Mouse (Mus musculus) kidney, postnatal 4 days (tissue): ENCODE measurements around the gene Kcng3.
A peak's percentile ranks its signal among the peaks of the same experiment; 100 is the strongest.

ENCODE experiments used
- DNase-seq, 2 experiments: peaks; one replicate each; pipeline ENCODE4 v3.0.0; 2021; ENCODE audit warnings: mixed read lengths in 2 of 2

Gene Kcng3

DNA sequence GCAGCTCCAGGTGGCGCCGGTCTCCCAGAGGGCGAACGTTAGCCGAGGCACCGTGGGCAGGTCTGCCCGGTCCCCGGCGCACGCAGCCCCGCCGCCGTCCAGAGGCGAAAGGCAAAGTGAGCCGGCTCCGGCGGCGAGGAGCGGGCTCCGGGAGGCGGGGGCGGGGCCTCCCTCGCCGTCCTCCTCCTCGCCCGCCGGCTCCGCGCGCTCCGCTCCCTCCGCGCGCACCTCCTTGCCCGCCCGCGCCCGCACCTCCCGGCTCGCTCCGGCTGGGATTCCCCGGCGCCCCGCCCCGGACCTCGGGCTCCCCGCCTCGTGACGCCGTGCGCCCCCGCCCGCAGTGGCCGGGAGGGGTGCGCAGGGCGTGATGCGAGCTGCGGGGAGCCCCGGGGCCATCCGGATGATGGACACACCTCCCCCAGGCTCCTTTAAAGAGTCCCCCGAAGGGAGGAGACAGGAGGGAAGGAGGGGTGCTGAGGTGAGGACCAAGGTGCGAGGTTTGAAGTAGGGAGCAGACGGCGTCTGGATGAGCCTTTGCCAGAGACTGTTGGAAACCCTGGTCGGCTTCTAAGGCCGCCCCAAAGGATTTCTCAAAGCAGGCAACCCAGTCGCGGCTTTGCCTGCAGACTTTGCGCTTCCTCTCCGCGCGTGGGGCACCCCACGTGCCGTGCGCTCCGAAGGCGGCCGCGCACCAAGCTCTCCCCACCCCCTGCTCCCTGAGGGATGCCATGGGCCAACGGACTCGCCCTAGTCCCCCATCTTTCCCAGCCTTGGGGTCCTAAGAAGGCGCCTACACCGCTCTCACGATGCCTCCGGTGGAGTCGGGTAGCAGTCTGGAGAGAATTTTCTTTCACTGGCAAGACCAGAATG lies at the start of gene Kcng3:
Kcng3 (minus strand) TSS at position 113 of the 870 bp plus-strand sequence.
- peak; percentile 43 to 65 for DNase-seq

- DNase-seq = no peak
Observed at GRCm38 (mm10) chr17:83677370-83677769, 45.7 kb upstream of the Kcng3 start.

- DNase-seq = no peak
Observed at GRCm38 (mm10) chr17:83672685-83673084, 41.0 kb upstream of the Kcng3 start.

GRCm38 (mm10) chr17:83667934-83668690 lies 36.4 kb upstream of the Kcng3 start:
- no peak for DNase-seq

DNA sequence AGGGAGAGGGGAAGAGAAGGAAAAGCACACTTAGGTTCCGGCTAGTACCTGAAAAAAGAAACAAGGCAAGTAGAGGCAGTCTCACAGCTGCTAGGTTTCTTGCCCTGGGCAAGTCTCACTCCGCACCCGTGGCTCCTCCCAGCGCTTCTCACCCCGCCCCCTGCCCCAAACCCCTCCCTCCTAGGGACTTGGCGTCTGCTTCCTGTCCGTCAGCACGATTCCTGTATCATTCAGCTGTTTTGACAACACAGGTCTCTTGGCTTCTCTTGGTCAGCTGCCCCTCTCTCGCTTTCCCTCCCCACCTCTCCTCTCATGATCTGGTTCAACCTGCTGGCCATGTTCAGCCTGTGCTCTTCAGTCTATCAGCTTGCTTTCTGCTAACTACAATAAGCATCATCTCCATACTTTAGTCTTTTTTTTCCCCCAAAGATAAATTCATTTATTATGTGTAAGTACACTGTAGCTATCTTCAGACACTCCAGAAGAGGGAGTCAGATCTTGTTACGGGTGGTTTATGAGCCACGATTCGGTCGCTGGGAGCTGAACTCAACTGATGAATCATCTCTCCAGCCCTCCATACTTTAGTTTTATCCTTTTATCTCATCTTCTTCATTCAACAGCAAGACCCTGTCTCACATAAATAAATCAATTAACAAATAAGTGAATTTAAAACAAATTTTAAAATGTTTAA lies 35.0 kb upstream of the Kcng3 start:
- peak in 1 of 2 experiments; percentile 20 for DNase-seq

DNA sequence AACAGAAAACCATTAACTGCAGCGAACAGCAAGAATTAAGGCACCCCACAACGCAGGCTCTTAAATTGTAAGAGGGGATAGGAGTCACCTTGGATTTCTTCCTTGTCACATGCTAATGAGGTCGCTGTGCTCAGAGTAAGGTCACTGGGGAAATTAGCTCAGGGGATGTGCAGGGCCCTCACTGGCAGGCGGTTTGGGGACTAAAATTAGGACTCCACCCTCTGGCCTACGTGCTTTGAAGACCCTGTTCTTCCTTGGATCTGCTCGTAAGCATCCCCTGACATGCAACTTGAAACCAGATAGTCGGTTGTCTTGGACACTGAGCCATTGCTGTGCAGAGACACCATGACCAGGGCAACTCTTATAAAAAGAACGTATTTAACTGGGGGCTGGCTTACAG lies 33.1 kb upstream of the Kcng3 start:
- DNase-seq = no peak

- no peak for DNase-seq
Observed at GRCm38 (mm10) chr17:83658943-83659342, 27.2 kb upstream of the Kcng3 start.

GRCm38 (mm10) chr17:83657375-83657774 lies 25.7 kb upstream of the Kcng3 start:
- DNase-seq = no peak

- no peak for DNase-seq
Observed at GRCm38 (mm10) chr17:83655732-83656131, 24.0 kb upstream of the Kcng3 start.

DNA sequence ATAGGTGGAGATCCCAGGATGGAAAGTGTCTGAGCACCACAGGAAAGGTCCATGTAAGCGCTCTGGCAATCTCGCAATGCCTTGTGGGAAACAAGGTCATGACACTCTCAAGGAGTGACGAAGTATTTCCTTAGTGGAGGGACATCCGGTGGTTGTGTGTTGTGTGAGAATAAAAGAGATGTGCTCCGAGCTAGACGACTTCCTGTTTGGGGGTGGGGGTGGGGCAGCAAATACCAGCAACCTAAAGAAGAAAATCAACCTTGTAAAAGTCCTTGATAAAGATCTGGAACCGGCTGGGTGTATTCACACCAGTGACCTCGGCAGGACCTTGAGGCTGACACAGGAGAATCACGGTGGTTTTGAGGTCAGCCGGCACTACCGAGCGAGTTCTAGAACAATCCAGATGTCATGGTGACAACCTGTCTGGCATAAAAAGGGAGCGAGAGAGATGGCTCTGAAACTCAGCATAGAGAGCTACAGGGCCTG lies 23.0 kb upstream of the Kcng3 start:
- no peak for DNase-seq

GRCm38 (mm10) chr17:83653635-83654034 lies 21.9 kb upstream of the Kcng3 start:
- DNase-seq = no peak

- DNase-seq = peak in 1 of 2 experiments; percentile 13
Observed at GRCm38 (mm10) chr17:83650932-83651682, 19.4 kb upstream of the Kcng3 start.

GRCm38 (mm10) chr17:83649986-83650385 lies 18.3 kb upstream of the Kcng3 start:
- DNase-seq = no peak

GRCm38 (mm10) chr17:83647413-83647812 lies 15.7 kb upstream of the Kcng3 start:
- DNase-seq = no peak

DNA sequence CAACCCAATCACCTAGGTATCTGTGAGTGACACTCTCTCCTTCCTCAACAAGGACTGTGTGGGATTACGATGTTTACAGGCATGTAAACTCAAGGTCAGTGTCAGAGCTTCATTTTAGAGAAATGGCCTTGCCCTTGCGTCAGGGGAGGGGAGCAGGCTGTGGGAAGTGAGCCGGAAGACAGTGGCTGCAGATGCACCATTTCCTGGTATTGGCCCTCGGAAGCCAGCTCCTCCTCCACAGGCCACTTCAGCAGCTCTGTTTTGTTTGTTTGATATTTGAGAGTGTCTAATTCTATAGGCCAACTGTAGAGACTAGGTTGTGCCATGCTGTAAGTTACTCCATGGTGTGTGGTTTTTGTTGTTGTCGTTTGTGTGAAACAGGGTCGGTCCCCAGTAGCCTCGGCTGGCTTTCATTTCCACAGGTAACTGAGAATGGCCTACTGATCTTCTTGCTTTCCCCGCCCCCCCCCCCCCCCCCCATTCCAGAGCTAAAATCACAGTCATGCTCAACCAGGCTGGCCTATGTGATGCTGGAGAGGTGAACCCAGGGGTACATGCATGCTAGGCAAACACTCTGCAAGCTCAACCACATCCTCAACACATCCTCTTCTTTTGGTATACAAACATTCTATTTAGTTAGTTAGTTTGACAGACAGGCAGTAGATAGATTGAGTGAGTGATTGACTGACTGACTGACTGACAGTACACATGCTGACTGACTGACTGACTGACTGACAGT lies 14.9 kb upstream of the Kcng3 start:
- DNase-seq = no peak

DNA sequence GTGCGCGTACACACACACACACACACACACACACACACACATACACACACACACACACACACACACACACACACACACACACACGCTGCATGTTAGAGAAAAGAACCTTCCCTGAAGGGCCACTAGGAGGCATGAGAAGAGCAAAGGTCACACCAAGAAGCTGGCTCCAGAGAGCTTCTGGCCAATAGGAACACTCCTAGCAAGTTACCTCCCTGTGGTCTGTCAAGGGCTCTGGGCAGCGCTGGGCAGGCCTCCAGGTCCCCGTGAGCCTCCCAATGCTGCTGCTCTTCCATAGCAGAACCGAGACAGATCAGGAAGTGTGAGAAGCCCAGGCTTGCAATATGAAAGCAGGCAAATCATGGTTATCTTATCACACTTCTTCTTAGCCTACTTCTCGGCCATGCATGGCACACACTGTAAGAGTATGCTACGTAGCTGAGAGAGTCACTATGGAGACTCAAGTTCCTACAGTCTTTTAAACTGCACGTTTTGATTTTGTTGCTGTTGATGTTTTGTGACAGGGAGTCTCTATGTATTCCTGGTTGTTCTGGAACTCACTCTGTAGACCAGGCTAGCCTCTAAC lies 13.6 kb upstream of the Kcng3 start:
- DNase-seq = peak; percentile 25 to 50

DNA sequence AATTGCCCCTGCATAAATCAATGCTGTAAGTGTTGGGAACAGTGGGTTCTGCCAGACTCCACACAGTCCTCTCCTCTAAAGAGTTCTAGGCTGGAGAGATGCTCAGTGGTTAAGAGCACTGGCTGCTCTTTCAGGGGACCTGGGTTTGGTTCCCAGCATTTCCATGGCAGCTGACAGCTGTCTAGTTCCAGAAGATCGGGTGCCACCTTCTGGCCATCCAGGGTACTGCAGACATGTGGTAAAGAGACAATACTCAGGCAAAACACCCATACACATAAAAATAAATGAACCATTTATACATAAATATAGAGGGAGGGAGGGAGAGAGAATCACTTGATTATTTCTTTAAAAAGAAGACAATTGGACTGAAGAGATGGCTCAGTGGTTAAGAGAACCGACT lies 5.7 kb upstream of the Kcng3 start:
- peak; percentile 63 for DNase-seq

GRCm38 (mm10) chr17:83636443-83636842 lies 4.7 kb upstream of the Kcng3 start:
- no peak for DNase-seq

- DNase-seq = peak; percentile 76 to 83
Observed at GRCm38 (mm10) chr17:83632653-83633570, 1.2 kb upstream of the Kcng3 start.
